Mouse (Mus musculus) pancreas, adult 10 weeks (tissue): ENCODE results near the gene Bzw1. TPM values are rescaled to one million over a fixed set of nuclear protein-coding genes. Genes with fewer than 3 reads are reported as not detected.

Experiments
- polyA plus RNA-seq: library from polyadenylated mRNA; stranded (reverse); fragments of 350-450 nt; fragmentation: Illumina TruSeq; extraction: RNeasy Lipid Tissue Mini Kit (QIAGEN cat#74804); gene quantifications from one replicate; pipeline ENCODE4 v1.2.3, GENCODE M21; 2015; ENCODE audit warnings: low read depth, low replicate concordance; ENCODE audit not compliant: insufficient read depth

Gene Bzw1
- polyA plus RNA-seq = 14.6 TPM

GRCm38 (mm10) chr1:58392652-58393283 lies at the start of gene Bzw1:
Gene Bzw1, plus strand, starts transcription at chr1:58392898.

GRCm38 (mm10) chr1:58423371-58424248 lies 30.9 kb downstream of the Bzw1 start, which contains the start of gene Clk1:
Gene Clk1, minus strand, starts transcription at chr1:58424066.

GRCm38 (mm10) chr1:58445143-58445722 lies 52.5 kb downstream of the Bzw1 start, which contains the start of the genes Nif3l1 and Ppil3:
Gene Nif3l1, plus strand, starts transcription at chr1:58445151.
Gene Ppil3, minus strand, starts transcription at chr1:58445486.

Other genes starting within 250 kb of the Bzw1 start
- not detected for gene Aox4, start 182.5 kb upstream of the Bzw1 start, polyA plus RNA-seq
- not detected for gene Aox2, start 114.6 kb upstream of the Bzw1 start, polyA plus RNA-seq
- 140 TPM for gene Clk1, start 31.2 kb downstream of the Bzw1 start, polyA plus RNA-seq
- gene Nif3l1, start 52.3 kb downstream of the Bzw1 start, polyA plus RNA-seq = 2.8 TPM
- 9.5 TPM for gene Ppil3, start 52.6 kb downstream of the Bzw1 start, polyA plus RNA-seq
- 3.0 TPM for gene Orc2, start 112.2 kb downstream of the Bzw1 start, polyA plus RNA-seq
- gene Fam126b, start 193.4 kb downstream of the Bzw1 start, polyA plus RNA-seq = 1.5 TPM
- gene Ndufb3, start 193.5 kb downstream of the Bzw1 start, polyA plus RNA-seq = 17.7 TPM